Mouse (Mus musculus) hindbrain, embryonic 13.5 days (tissue): ENCODE measurements around the gene Iqgap2. TPM values are rescaled to one million over a fixed set of nuclear protein-coding genes. Genes with fewer than 3 reads are reported as not detected.

Source experiments
- ATAC-seq: fragments of 200-750 bp; cut with Nextera tagmentation; 2 replicates; pipeline ENCODE4 v1.8.0; 2017; ENCODE audit warnings: moderate TSS enrichment; ENCODE audit not compliant: low FRiP score
- H3K27ac ChIP-seq: fragments of 300-500 bp; sonication (generic); 2 replicates; pipeline ENCODE4 v1.5.1; 2015; ENCODE audit warnings: inconsistent platforms, mild to moderate bottlenecking, moderate library complexity
- H3K27me3 ChIP-seq: fragments of 300-500 bp; sonication (generic); 2 replicates; pipeline ENCODE4 v1.6.1; 2015; ENCODE audit warnings: mild to moderate bottlenecking, inconsistent platforms
- H3K36me3 ChIP-seq: fragments of 300-500 bp; sonication (generic); 2 replicates; pipeline ENCODE4 v1.6.1; 2015; ENCODE audit warnings: mild to moderate bottlenecking, inconsistent platforms
- H3K4me1 ChIP-seq: fragments of 300-500 bp; sonication (generic); replicated peaks from 2 replicates; pipeline ENCODE4 v1.6.1; 2015; ENCODE audit warnings: inconsistent platforms
- H3K4me2 ChIP-seq: fragments of 300-500 bp; sonication (generic); 2 replicates; pipeline ENCODE4 v1.6.1; 2015; ENCODE audit warnings: inconsistent platforms, mild to moderate bottlenecking, moderate library complexity
- H3K4me3 ChIP-seq: fragments of 300-500 bp; sonication (generic); 2 replicates; pipeline ENCODE4 v1.5.1; 2015; ENCODE audit warnings: mild to moderate bottlenecking, inconsistent platforms
- H3K9ac ChIP-seq: fragments of 300-500 bp; sonication (generic); 2 replicates; pipeline ENCODE4 v1.6.1; 2015; ENCODE audit warnings: mild to moderate bottlenecking, inconsistent platforms
- H3K9me3 ChIP-seq: fragments of 300-500 bp; sonication (generic); 2 replicates; pipeline ENCODE4 v1.6.1; 2016; ENCODE audit warnings: inconsistent platforms
- WGBS: fragments of 180-500 bp; shearing (Covaris S2); methylation state at CpG from one replicate; pipeline ENCODE4 v1.1.7; 2015; 5-methylcytosine and 5-hydroxymethylcytosine counted together
- polyA plus RNA-seq: library from polyadenylated mRNA; unstranded; fragments of >200 nt; fragmentation: Nextera tagmentation; extraction: Ambion mirVana; gene quantifications from 2 replicates; pipeline ENCODE4 v1.2.1, GENCODE M21; 2015

The Iqgap2 gene
- polyA plus RNA-seq, 1 experiment from 2014 or later = 5.4 TPM

GRCm38 (mm10) chr13:95715356-95715755, 176.4 kb downstream of the Iqgap2 start:
- peaks cover 5% of the 10 kb centered on the region for H3K4me1 ChIP-seq
- H3K4me2 ChIP-seq = no peak overlapping the region
- H3K27me3 ChIP-seq = no peaks in the 10 kb centered on the region
- no peak overlapping the region for H3K27ac ChIP-seq
- H3K4me3 ChIP-seq = no peak overlapping the region
- 80% methylated on average over 4 of the region's 4 CpGs for WGBS
- H3K9me3 ChIP-seq = no peaks in the 10 kb centered on the region
- no peaks in the 10 kb centered on the region for H3K36me3 ChIP-seq
- H3K9ac ChIP-seq = no peak overlapping the region
- no peak for ATAC-seq

DNA sequence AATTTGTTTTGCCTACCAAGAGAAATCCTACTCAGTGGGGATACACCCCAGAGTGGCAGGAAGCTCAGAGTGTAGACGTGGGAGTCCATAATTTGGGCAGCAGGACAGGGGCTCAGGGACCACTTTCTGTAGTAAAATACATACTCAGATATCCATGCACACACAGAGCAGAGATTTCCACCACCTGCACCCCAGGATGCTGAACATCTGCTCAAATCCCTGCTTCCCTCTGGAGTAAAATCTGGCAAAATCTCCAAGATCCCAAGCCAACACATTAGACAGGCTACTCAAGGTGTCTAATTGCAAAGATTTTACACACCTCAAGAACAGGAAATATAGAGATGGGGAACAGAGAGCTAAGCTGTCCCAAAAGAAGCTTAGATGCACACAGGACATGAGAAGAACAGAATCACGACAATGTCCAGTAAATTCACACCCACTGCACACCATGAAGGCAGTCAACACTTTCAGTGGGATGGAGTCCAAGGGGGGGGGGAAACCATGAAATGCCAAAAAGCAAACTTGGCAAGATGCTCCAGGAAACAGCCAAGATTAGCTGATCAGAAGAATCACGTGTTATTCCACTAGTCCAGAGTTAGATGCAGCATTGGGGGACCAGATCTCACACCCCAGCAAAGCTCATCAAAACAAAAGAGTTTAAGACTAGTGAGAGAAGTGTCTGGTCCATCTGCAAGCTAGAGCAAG, 177.3 kb downstream of the Iqgap2 start:
- ATAC-seq = no peak
- WGBS = 67% methylated on average over 3 of the region's 3 CpGs
- H3K27me3 ChIP-seq = no peaks in the 10 kb centered on the region

DNA sequence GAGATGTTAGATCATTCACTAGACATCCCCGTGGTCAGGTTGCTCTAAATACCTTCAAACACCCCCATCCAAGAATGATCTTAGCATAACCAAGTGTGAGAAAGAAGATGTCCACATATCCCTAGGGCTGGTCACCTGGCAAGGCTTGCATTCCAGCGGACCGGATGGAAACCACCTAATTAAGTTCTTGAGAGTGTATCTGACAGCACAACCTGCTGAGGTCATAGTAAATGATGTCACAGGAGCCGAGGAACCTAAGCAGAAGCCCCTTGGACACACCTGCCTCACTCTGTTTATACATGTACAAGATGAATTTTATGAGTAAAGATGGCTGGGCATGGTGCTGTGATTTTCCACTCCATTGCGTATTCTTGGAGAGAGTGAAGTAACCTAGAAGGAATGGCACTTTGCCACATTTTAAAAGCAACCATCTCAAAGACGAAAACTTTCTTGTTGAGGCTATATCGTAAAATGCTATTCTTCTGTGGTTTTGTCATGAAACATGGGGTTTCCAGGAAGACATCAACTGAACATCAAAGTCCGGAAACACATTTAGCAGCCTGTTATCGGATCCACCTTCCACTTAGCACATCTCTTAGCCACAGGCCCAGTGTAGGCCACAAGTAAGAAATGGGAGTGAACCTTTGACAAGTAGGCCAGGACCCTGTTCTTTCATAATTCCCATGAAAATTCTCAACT, 179.0 kb downstream of the Iqgap2 start:
- H3K4me2 ChIP-seq = no peak overlapping the region
- no peak overlapping the region for H3K4me3 ChIP-seq
- no peak overlapping the region for H3K9ac ChIP-seq
- no peak overlapping the region for H3K27ac ChIP-seq
- WGBS = 97% methylated on average over 9 of the region's 9 CpGs
- no peaks in the 10 kb centered on the region for H3K36me3 ChIP-seq
- H3K4me1 ChIP-seq = no peaks in the 10 kb centered on the region
- ATAC-seq = no peak
- H3K27me3 ChIP-seq = no peaks in the 10 kb centered on the region
- H3K9me3 ChIP-seq = no peaks in the 10 kb centered on the region

More for the DNA sequence above, 177.3 kb downstream of the Iqgap2 start:
- H3K4me1 ChIP-seq = no peaks in the 10 kb centered on the region; the same call in 1 of the 2 replicates
- H3K4me2 ChIP-seq = no peak overlapping the region
- H3K9me3 ChIP-seq = no peaks in the 10 kb centered on the region
- H3K36me3 ChIP-seq = no peaks in the 10 kb centered on the region
- H3K4me3 ChIP-seq = no peak overlapping the region
- H3K9ac ChIP-seq = no peak overlapping the region
- H3K27ac ChIP-seq = no peak overlapping the region

- Histone ChIP-seq H3K9me3 (no peaks in the 10 kb centered on the region), H3K4me2 (no peak overlapping the region), H3K36me3 (no peaks in the 10 kb centered on the region), H3K9ac (no peak overlapping the region), H3K27me3 (no peaks in the 10 kb centered on the region), H3K4me1 (no peaks in the 10 kb centered on the region), H3K27ac (no peak overlapping the region), H3K4me3 (no peak overlapping the region)
- no peak for ATAC-seq
Measured at GRCm38 (mm10) chr13:95712054-95712453, 179.7 kb downstream of the Iqgap2 start.

DNA sequence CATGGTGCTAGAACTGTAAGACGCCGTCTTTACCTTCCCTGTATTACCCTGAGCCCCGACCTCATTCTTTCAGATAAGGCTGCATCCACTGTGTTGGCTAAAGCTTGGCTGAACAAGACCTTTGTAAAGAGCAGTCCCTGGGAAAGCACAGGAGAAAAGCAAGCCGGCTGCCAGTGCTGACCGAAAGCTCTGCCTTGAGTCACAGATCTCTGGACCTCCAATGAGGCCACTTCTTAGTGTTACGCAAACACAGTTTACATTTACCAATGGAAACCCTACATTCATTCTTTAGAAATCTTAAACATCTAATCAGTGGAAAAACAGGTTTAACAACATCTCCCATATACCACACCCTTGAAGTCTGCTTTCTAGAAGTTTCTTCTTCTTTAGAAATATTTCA, 186.1 kb downstream of the Iqgap2 start:
- 98% methylated on average over 6 of the region's 6 CpGs for WGBS
- Histone ChIP-seq H3K4me2 (no peak overlapping the region), H3K27ac (no peak overlapping the region), H3K9me3 (no peaks in the 10 kb centered on the region), H3K4me1 (no peaks in the 10 kb centered on the region), H3K36me3 (no peaks in the 10 kb centered on the region; the same call in 1 of the 2 replicates), H3K27me3 (no peaks in the 10 kb centered on the region), H3K4me3 (no peak overlapping the region), H3K9ac (no peak overlapping the region)
- ATAC-seq = no peak

GRCm38 (mm10) chr13:95703376-95703775, 188.3 kb downstream of the Iqgap2 start:
- H3K4me2 ChIP-seq = no peak overlapping the region
- no peak overlapping the region for H3K27ac ChIP-seq
- 83% methylated on average over 5 of the region's 5 CpGs for WGBS
- ATAC-seq = no peak
- no peak overlapping the region for H3K4me3 ChIP-seq
- no peaks in the 10 kb centered on the region; the same call in 1 of the 2 replicates for H3K36me3 ChIP-seq
- H3K9ac ChIP-seq = no peak overlapping the region
- H3K4me1 ChIP-seq = no peaks in the 10 kb centered on the region
- H3K27me3 ChIP-seq = no peaks in the 10 kb centered on the region
- H3K9me3 ChIP-seq = no peaks in the 10 kb centered on the region

- Histone ChIP-seq H3K4me3 (no peak overlapping the region), H3K9ac (no peak overlapping the region), H3K4me2 (no peak overlapping the region), H3K27me3 (no peaks in the 10 kb centered on the region), H3K27ac (no peak overlapping the region), H3K36me3 (no peaks in the 10 kb centered on the region; the same call in 1 of the 2 replicates), H3K9me3 (no peaks in the 10 kb centered on the region), H3K4me1 (peaks cover 5% of the 10 kb centered on the region; the same call in 1 of the 2 replicates)
- ATAC-seq = no peak
- WGBS = 46% methylated on average over 6 of the region's 6 CpGs
Measured at GRCm38 (mm10) chr13:95697874-95698273, 193.8 kb downstream of the Iqgap2 start.

DNA sequence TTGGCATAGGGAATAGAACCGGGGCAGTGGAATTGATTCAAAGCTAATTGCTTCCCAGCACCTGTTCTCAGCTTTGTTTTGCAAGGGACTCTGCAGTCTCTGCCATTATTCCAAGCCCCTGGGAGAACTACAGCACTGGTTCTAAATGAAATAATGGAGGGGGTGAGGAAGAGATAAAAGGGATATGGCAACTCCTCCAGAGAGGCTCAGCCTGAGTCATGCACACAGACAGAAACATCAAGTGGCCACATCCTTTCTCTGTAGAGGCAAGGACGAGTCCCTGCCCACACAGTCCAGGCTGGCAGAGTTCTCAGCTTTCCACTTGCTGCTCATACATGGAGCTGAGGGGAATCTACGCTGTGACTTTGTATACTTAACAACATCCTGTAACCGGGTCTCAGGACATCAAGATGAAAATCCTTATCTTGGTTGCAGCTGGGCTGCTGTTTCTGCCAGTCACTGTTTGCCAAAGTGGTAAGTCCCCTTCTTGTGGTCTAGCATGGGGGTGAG, 195.0 kb downstream of the Iqgap2 start, which contains the start of gene F2rl2:
F2rl2 (plus strand) TSS at position 200 of the 510 bp plus-strand sequence.
- no peak within 1 kb of the TSS for H3K4me2 ChIP-seq
- no peak for ATAC-seq
- H3K4me1 ChIP-seq = peaks cover 5% of the 10 kb centered on the region; the same call in 1 of the 2 replicates
- no peak within 1 kb of the TSS for H3K9ac ChIP-seq
- H3K36me3 ChIP-seq = no peaks in the 10 kb centered on the region; the same call in 1 of the 2 replicates
- H3K27me3 ChIP-seq = no peaks in the 10 kb centered on the region
- H3K27ac ChIP-seq = no peak within 1 kb of the TSS; the same call in 1 of the 2 replicates
- no peaks in the 10 kb centered on the region for H3K9me3 ChIP-seq
- no peak within 1 kb of the TSS for H3K4me3 ChIP-seq
- 68% methylated on average over 4 of the region's 4 CpGs for WGBS

- no peak overlapping the region; the same call in 1 of the 2 replicates for H3K27ac ChIP-seq
- no peaks in the 10 kb centered on the region for H3K27me3 ChIP-seq
- no peak overlapping the region for H3K4me3 ChIP-seq
- no peak overlapping the region for H3K4me2 ChIP-seq
- no peak for ATAC-seq
- H3K9ac ChIP-seq = no peak overlapping the region
- WGBS = 83% methylated on average over 9 of the region's 9 CpGs
- H3K9me3 ChIP-seq = no peaks in the 10 kb centered on the region
- H3K4me1 ChIP-seq = peaks cover 5% of the 10 kb centered on the region; the same call in 1 of the 2 replicates
- H3K36me3 ChIP-seq = no peaks in the 10 kb centered on the region; the same call in 1 of the 2 replicates
Measured at GRCm38 (mm10) chr13:95696120-95696653, 195.5 kb downstream of the Iqgap2 start.

GRCm38 (mm10) chr13:95692201-95692600, 199.5 kb downstream of the Iqgap2 start:
- no peak overlapping the region for H3K9ac ChIP-seq

DNA sequence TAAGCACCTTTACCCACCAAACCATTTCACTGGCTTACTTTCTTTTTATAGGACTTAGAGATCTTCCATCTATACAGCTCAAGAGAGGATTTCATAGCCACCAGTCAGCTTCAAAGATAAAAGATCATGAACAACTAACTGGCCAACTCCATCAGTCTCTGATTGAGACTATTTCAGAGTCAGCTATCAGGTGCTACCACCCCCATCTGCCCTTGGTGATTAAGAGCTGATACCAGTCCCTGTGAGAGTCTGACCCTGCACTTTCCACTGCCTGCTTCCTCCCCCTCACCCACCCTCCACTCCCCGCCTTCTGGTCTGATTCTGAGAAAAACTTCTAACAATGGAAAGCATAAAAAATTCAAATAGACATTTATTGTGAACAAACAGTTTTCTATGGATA, 203.1 kb downstream of the Iqgap2 start:
- ATAC-seq = no peak
- Histone ChIP-seq H3K9ac (no peak overlapping the region), H3K36me3 (no peaks in the 10 kb centered on the region; the same call in 1 of the 2 replicates), H3K4me1 (no peaks in the 10 kb centered on the region), H3K4me2 (no peak overlapping the region), H3K4me3 (no peak overlapping the region), H3K9me3 (no peaks in the 10 kb centered on the region), H3K27ac (no peak overlapping the region), H3K27me3 (no peaks in the 10 kb centered on the region)
- WGBS = 94% methylated on average over 1 of the region's 1 CpGs

More at GRCm38 (mm10) chr13:95692201-95692600, 199.5 kb downstream of the Iqgap2 start:
- Histone ChIP-seq H3K27ac (no peak overlapping the region), H3K4me3 (no peak overlapping the region), H3K4me2 (no peak overlapping the region), H3K36me3 (no peaks in the 10 kb centered on the region), H3K9me3 (no peaks in the 10 kb centered on the region), H3K4me1 (peaks cover 5% of the 10 kb centered on the region; the same call in 1 of the 2 replicates), H3K27me3 (no peaks in the 10 kb centered on the region)
- no peak for ATAC-seq
- 77% methylated on average over 8 of the region's 8 CpGs for WGBS

GRCm38 (mm10) chr13:95685736-95686135, 206.0 kb downstream of the Iqgap2 start:
- no peak overlapping the region for H3K4me2 ChIP-seq
- H3K36me3 ChIP-seq = peaks cover 5% of the 10 kb centered on the region; the same call in 1 of the 2 replicates
- no peak for ATAC-seq
- H3K4me1 ChIP-seq = no peaks in the 10 kb centered on the region
- H3K4me3 ChIP-seq = no peak overlapping the region
- no peaks in the 10 kb centered on the region for H3K27me3 ChIP-seq
- WGBS = 85% methylated on average over 5 of the region's 5 CpGs
- H3K9me3 ChIP-seq = no peaks in the 10 kb centered on the region
- H3K9ac ChIP-seq = no peak overlapping the region
- no peak overlapping the region for H3K27ac ChIP-seq
